Mouse (Mus musculus) olfactory bulb, adult 2 months (tissue): Measurements from ENCODE around the gene Ccl9.

Source experiments
- CTCF ChIP-seq: fragments of 200-500 bp; IDR thresholded peaks from 2 replicates; pipeline ENCODE4 v1.5.1; 2012; ENCODE audit warnings: low read depth, mild to moderate bottlenecking, low read length, moderate library complexity; ENCODE audit not compliant: insufficient read depth
- POLR2A ChIP-seq: fragments of 200-500 bp; IDR thresholded peaks from 2 replicates; pipeline ENCODE4 v1.6.1; 2012; ENCODE audit warnings: mild to moderate bottlenecking, low read depth, low read length, moderate library complexity; ENCODE audit not compliant: insufficient read depth

DNA sequence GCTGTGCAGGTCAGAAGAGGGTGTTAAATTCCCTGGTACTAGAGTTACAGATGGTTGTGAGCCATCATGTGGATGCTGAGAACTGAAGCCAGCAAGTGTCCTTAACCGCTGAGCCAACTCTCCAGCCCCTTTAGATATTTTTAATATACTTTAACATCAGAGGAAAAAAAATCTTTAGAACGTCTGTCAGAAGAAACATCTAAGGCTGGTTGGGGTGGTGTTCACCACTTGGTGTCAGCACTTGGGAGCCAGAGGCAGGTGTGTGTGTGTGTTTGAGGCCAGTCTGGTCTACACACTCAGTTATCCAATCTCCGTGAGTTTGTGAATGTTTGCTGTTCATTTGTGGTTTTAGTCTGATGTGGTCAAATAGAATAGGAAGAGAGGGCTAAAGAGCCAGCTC, 563 bp upstream of the Ccl9 start:
- TF ChIP-seq POLR2A = no peak
- TF ChIP-seq CTCF = no peak
